Mouse (Mus musculus) CH12.LX (cell line): Measurements from ENCODE around the gene Calr. TPM values are rescaled to one million over a fixed set of nuclear protein-coding genes. Genes with fewer than 3 reads are reported as not detected.

Experiments
- DNase-seq: peaks from one replicate; pipeline ENCODE4 v3.0.0-alpha.2; 2013; ENCODE audit errors: extremely low read depth
- H3K27ac ChIP-seq: 2 replicates; pipeline ENCODE4 v1.5.1; 2012; ENCODE audit warnings: low read depth, mild to moderate bottlenecking, control low read depth, moderate library complexity; ENCODE audit not compliant: insufficient read depth
- H3K27me3 ChIP-seq: replicated peaks from 2 replicates; pipeline ENCODE3; 2012; ENCODE audit warnings: inconsistent platforms
- H3K36me3 ChIP-seq, 2 experiments: replicated peaks in 1 of 2; 2 replicates each; pipeline versions ENCODE3 to v1.6.1; 2012; ENCODE audit warnings: inconsistent platforms in 1 of 2, low read length in 1 of 2, mild to moderate bottlenecking in 1 of 2, mixed read lengths in 1 of 2, moderate library complexity in 1 of 2; ENCODE audit not compliant: control insufficient read depth in 1 of 2, insufficient read depth in 1 of 2
- H3K4me1 ChIP-seq, 2 experiments: 2 replicates each; pipeline ENCODE4 v1.6.1; 2012; ENCODE audit warnings: inconsistent platforms in 1 of 2, moderate library complexity in 1 of 2; ENCODE audit not compliant: insufficient read depth in 2 of 2, control insufficient read depth in 1 of 2
- H3K4me2 ChIP-seq: 2 replicates; pipeline ENCODE4 v1.6.1; 2012; ENCODE audit warnings: low read depth, mild to moderate bottlenecking, control low read depth; ENCODE audit not compliant: poor library complexity, insufficient read depth, severe bottlenecking
- H3K4me3 ChIP-seq, 3 experiments: fragments of 150-350 bp in 1 of 3; sonication (generic) in 1 of 3; replicated peaks in 1 of 3; 2 replicates each; pipeline versions ENCODE3 to v1.5.1; 2011 to 2012; ENCODE audit warnings: low read depth in 2 of 3, low read length in 2 of 3, mild to moderate bottlenecking in 2 of 3, moderate library complexity in 2 of 3, control low read depth in 1 of 3, improper control_type of control experiment in 1 of 3, inconsistent platforms in 1 of 3, mixed read lengths in 1 of 3; ENCODE audit not compliant: poor library complexity in 1 of 3
- H3K79me2 ChIP-seq: replicated peaks from 2 replicates; pipeline ENCODE4 v1.6.1; 2012; ENCODE audit warnings: mild to moderate bottlenecking, moderate library complexity; ENCODE audit not compliant: control insufficient read depth, poor library complexity, insufficient read depth, severe bottlenecking; ENCODE audit errors: extremely low read depth
- H3K9ac ChIP-seq: 2 replicates; pipeline ENCODE4 v1.6.1; 2012; ENCODE audit warnings: low read depth, mild to moderate bottlenecking, control low read depth, moderate library complexity; ENCODE audit not compliant: insufficient read depth
- H3K9me3 ChIP-seq: replicated peaks from 2 replicates; pipeline ENCODE3; 2012; ENCODE audit warnings: low read length, inconsistent platforms, mixed read lengths
- BHLHE40 ChIP-seq: IDR thresholded peaks from 2 replicates; pipeline ENCODE4 v1.6.1; 2011; ENCODE audit warnings: mild to moderate bottlenecking, low read depth, low read length, improper control_type of control experiment
- CHD2 ChIP-seq: IDR thresholded peaks from 2 replicates; pipeline ENCODE4 v1.6.1; 2011; ENCODE audit warnings: low read length, improper control_type of control experiment
- CTCF ChIP-seq, 2 experiments: IDR thresholded peaks in 1 of 2; conservative IDR thresholded peaks in 1 of 2; 2 replicates each; pipeline ENCODE4 v1.5.1; 2011 to 2012; ENCODE audit warnings: low read depth in 2 of 2, low read length in 2 of 2, improper control_type of control experiment in 1 of 2, inconsistent platforms in 1 of 2, mild to moderate bottlenecking in 1 of 2, moderate library complexity in 1 of 2
- ELF1 ChIP-seq: IDR thresholded peaks from 2 replicates; pipeline ENCODE4 v1.6.1; 2014; ENCODE audit warnings: low read depth, mild to moderate bottlenecking, inconsistent platforms, low read length, improper control_type of control experiment
- EP300 ChIP-seq: IDR thresholded peaks from 2 replicates; pipeline ENCODE4 v1.6.1; 2011; ENCODE audit warnings: low read length, improper control_type of control experiment
- ETS1 ChIP-seq: conservative IDR thresholded peaks from 2 replicates; pipeline ENCODE4 v1.6.1; 2012; ENCODE audit warnings: low read depth, mild to moderate bottlenecking, inconsistent platforms, low read length, improper control_type of control experiment, moderate library complexity
- HCFC1 ChIP-seq: IDR thresholded peaks from 2 replicates; pipeline ENCODE4 v1.6.1; 2012; ENCODE audit warnings: low read depth, mild to moderate bottlenecking, inconsistent platforms, low read length, improper control_type of control experiment
- IRF4 ChIP-seq: IDR thresholded peaks from 2 replicates; pipeline ENCODE4 v1.6.1; 2014; ENCODE audit warnings: low read depth, mild to moderate bottlenecking, inconsistent platforms, low read length, improper control_type of control experiment
- JUN ChIP-seq: IDR thresholded peaks from 2 replicates; pipeline ENCODE4 v1.6.1; 2011; ENCODE audit warnings: low read depth, mild to moderate bottlenecking, low read length, improper control_type of control experiment, moderate library complexity; ENCODE audit not compliant: insufficient read depth
- JUND ChIP-seq: conservative IDR thresholded peaks from 2 replicates; pipeline ENCODE4 v1.6.1; 2011; ENCODE audit warnings: low read depth, low read length, improper control_type of control experiment
- MAFK ChIP-seq: IDR thresholded peaks from 2 replicates; pipeline ENCODE4 v1.6.1; 2011; ENCODE audit warnings: low read length, improper control_type of control experiment; ENCODE audit not compliant: insufficient replicate concordance
- MAX ChIP-seq: IDR thresholded peaks from 2 replicates; pipeline ENCODE4 v1.6.1; 2011; ENCODE audit warnings: low read length, improper control_type of control experiment
- MAZ ChIP-seq: IDR thresholded peaks from 2 replicates; pipeline ENCODE4 v1.6.1; 2012; ENCODE audit warnings: low read depth, mild to moderate bottlenecking, inconsistent platforms, low read length, improper control_type of control experiment, moderate library complexity
- MEF2A ChIP-seq: IDR thresholded peaks from 2 replicates; pipeline ENCODE4 v1.6.1; 2014; ENCODE audit warnings: low read depth, mild to moderate bottlenecking, inconsistent platforms, low read length, improper control_type of control experiment, borderline replicate concordance
- MXI1 ChIP-seq: IDR thresholded peaks from 2 replicates; pipeline ENCODE4 v1.6.1; 2011; ENCODE audit warnings: mild to moderate bottlenecking, low read depth, low read length, improper control_type of control experiment
- MYC ChIP-seq: IDR thresholded peaks from 2 replicates; pipeline ENCODE4 v1.6.1; 2011; ENCODE audit warnings: low read depth, mild to moderate bottlenecking, improper control_type of control experiment, low read length
- NELFE ChIP-seq: IDR thresholded peaks from 2 replicates; pipeline ENCODE4 v1.6.1; 2011; ENCODE audit warnings: low read depth, low read length, improper control_type of control experiment
- NRF1 ChIP-seq: IDR thresholded peaks from 2 replicates; pipeline ENCODE4 v1.6.1; 2014; ENCODE audit warnings: low read depth, mild to moderate bottlenecking, inconsistent platforms, low read length, improper control_type of control experiment, moderate library complexity
- PAX5 ChIP-seq: IDR thresholded peaks from 2 replicates; pipeline ENCODE4 v1.6.1; 2012; ENCODE audit warnings: low read length, inconsistent platforms, mixed read lengths
- POLR2A ChIP-seq: IDR thresholded peaks from 2 replicates; pipeline ENCODE4 v1.6.1; 2011; ENCODE audit warnings: low read depth, mild to moderate bottlenecking, improper control_type of control experiment, low read length
- POLR2AphosphoS2 ChIP-seq: IDR thresholded peaks from 2 replicates; pipeline ENCODE4 v1.6.1; 2011; ENCODE audit warnings: low read depth, low read length, improper control_type of control experiment
- RAD21 ChIP-seq: IDR thresholded peaks from 2 replicates; pipeline ENCODE4 v1.6.1; 2011; ENCODE audit warnings: low read depth, mild to moderate bottlenecking, low read length, improper control_type of control experiment, moderate library complexity
- RCOR1 ChIP-seq: conservative IDR thresholded peaks from 2 replicates; pipeline ENCODE4 v1.6.1; 2012; ENCODE audit warnings: low read depth, mild to moderate bottlenecking, inconsistent platforms, low read length, improper control_type of control experiment
- SMC3 ChIP-seq: IDR thresholded peaks from 2 replicates; pipeline ENCODE4 v1.6.1; 2011; ENCODE audit warnings: low read depth, low read length, improper control_type of control experiment
- TBP ChIP-seq: conservative IDR thresholded peaks from 2 replicates; pipeline ENCODE4 v1.6.1; 2011; ENCODE audit warnings: low read depth, low read length, improper control_type of control experiment
- TCF12 ChIP-seq: IDR thresholded peaks from 2 replicates; pipeline ENCODE4 v1.6.1; 2014; ENCODE audit warnings: low read depth, mild to moderate bottlenecking, inconsistent platforms, low read length, improper control_type of control experiment
- UBTF ChIP-seq: IDR thresholded peaks from 2 replicates; pipeline ENCODE4 v1.6.1; 2012; ENCODE audit warnings: low read depth, mild to moderate bottlenecking, inconsistent platforms, low read length, improper control_type of control experiment, moderate library complexity
- USF2 ChIP-seq: conservative IDR thresholded peaks from 2 replicates; pipeline ENCODE4 v1.6.1; 2011; ENCODE audit warnings: low read depth, low read length, improper control_type of control experiment
- ZC3H11A ChIP-seq: IDR thresholded peaks from 2 replicates; pipeline ENCODE4 v1.6.1; 2012; ENCODE audit warnings: low read depth, mild to moderate bottlenecking, inconsistent platforms, low read length, improper control_type of control experiment
- ZMIZ1 ChIP-seq: IDR thresholded peaks from 2 replicates; pipeline ENCODE4 v1.6.1; 2012; ENCODE audit warnings: low read depth, mild to moderate bottlenecking, inconsistent platforms, low read length, improper control_type of control experiment
- ZNF384 ChIP-seq: IDR thresholded peaks from 2 replicates; pipeline ENCODE4 v1.6.1; 2012; ENCODE audit warnings: low read depth, low read length, improper control_type of control experiment, inconsistent platforms
- dilution Hi-C: fragments of 300-500 bp; cut with MboI; formaldehyde crosslinking; loops from 2 replicates; pipeline ENCODE4 v1.14.3; 2020; ENCODE audit warnings: low sequenced_read_pairs; ENCODE audit not compliant: extremely low pct_unique_long_range_greater_than_20kb, extremely low pct_ligation_motif_present
- in situ Hi-C: fragments of 300-500 bp; cut with MboI; formaldehyde crosslinking; loops from 3 replicates; pipeline ENCODE4 v1.14.3; 2019; ENCODE audit warnings: low sequenced_read_pairs, low pct_ligation_motif_present, low pct_unique_long_range_greater_than_20kb, mixed read lengths
- polyA plus RNA-seq: library from polyadenylated mRNA; unstranded; fragments of >175 nt; gene quantifications from 2 replicates; pipeline ENCODE4 v1.2.1, GENCODE M21; 2012; ENCODE audit warnings: low read depth; ENCODE audit not compliant: insufficient read length
- total RNA-seq, 2 experiments: library from RNA; depleted of rRNA; stranded (reverse); fragments of 300-350 nt in 1 of 2; fragments of >200 nt in 1 of 2; gene quantifications; 2 replicates each; pipeline ENCODE4 v1.2.3; 2012 to 2014

The Calr gene
- total and polyA plus RNA-seq, 3 experiments, result 395 to 1,181 (median 627) TPM

DNA sequence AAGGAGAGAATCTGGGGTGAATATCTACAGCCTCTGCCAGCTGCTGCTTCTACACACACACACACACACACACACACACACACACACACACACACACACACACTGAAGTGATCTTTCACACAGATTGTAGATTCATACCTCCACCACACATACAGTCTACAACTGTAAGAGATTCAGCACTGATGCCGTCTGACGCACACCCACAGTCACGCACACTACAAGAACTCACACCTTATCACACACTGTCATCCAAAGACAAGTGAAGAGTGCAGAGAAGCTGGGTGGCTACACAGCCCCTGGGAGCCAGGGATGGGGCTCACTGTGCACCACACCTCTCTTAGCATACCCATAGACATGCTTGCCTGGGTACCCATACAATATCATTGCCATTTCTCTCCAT lies 32.9 kb downstream of the Calr start:
- Histone ChIP-seq H3K9ac (no peak overlapping the region), H3K36me3 (no peaks in the 10 kb centered on the region), H3K79me2 (no peaks in the 10 kb centered on the region), H3K27me3 (peaks cover 24% of the 10 kb centered on the region), H3K9me3 (no peaks in the 10 kb centered on the region), H3K4me3 (no peak overlapping the region), H3K4me1 (peaks cover 2 to 12% of the 10 kb centered on the region in 2 experiments; a peak in 2 of 4 replicates), H3K4me2 (no peak overlapping the region), H3K27ac (no peak overlapping the region)
- in situ Hi-C loops (loop anchor here (5.0 to 10.0 kb wide), 2 partner anchors 99 to 237 kb away; no protein-coding TSS in a partner anchor), dilution Hi-C loops (no loop called here)
- no peak for DNase-seq
- TF ChIP-seq POLR2AphosphoS2, result no peak
- no peak for TF ChIP-seq IRF4
- TF ChIP-seq MXI1, result no peak
- no peak for TF ChIP-seq TCF12
- TF ChIP-seq CHD2, result no peak
- TF ChIP-seq ZNF384, result no peak
- no peak for TF ChIP-seq RCOR1
- TF ChIP-seq MAX, result no peak
- TF ChIP-seq UBTF, result no peak
- no peak for TF ChIP-seq MYC
- no peak for TF ChIP-seq MEF2A
- TF ChIP-seq ETS1, result no peak
- no peak for TF ChIP-seq RAD21
- no peak for TF ChIP-seq HCFC1
- TF ChIP-seq JUND, result no peak
- no peak for TF ChIP-seq ZC3H11A
- no peak for TF ChIP-seq BHLHE40
- no peak for TF ChIP-seq PAX5
- TF ChIP-seq EP300, result no peak
- TF ChIP-seq JUN, result no peak

DNA sequence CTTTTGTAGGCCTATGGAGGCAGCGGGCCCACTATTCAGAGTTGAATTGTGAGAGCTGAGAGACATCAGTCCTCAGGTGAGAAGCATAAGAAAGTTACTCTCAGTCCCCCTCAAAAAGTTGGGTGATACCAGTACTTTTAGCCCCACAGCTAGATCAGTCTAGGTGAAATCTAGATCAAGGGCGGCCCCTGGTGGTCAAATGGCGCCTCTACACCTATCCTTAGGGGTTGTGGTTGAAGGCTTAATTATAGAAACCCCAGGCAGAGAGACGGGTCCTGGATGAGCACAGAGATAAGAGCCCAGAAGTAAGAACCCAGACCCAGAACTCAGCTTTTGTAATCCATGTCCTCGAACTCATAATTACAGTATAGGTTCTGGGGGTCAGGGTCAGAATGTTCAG lies 33.7 kb downstream of the Calr start:
- H3K27ac ChIP-seq, result no peak overlapping the region
- in situ Hi-C loops (loop anchor here (5.0 to 10.0 kb wide), 2 partner anchors 98 to 236 kb away; no protein-coding TSS in a partner anchor), dilution Hi-C loops (no loop called here)
- TF ChIP-seq ETS1, result no peak
- no peak for TF ChIP-seq MXI1
- TF ChIP-seq ZMIZ1, result no peak
- no peak for TF ChIP-seq RCOR1
- TF ChIP-seq MYC, result no peak
- no peak for TF ChIP-seq POLR2A
- peak; percentile 93 for TF ChIP-seq SMC3
- peak; percentile 68 to 97 for TF ChIP-seq CTCF (conservative IDR thresholded peaks at IDR 0.05 in 1 of 2, IDR thresholded peaks at IDR 0.05 in 1 of 2; ENCODE audit: low read depth in 2 of 2, low read length in 2 of 2)
- TF ChIP-seq NELFE, result peak; percentile 56; the same call in 1 of the 2 replicates
- TF ChIP-seq BHLHE40, result no peak; the same call in 1 of the 2 replicates
- no peak for TF ChIP-seq ZNF384
- TF ChIP-seq MEF2A, result peak; percentile 51; the same call in 1 of the 2 replicates
- TF ChIP-seq ELF1, result no peak
- TF ChIP-seq TBP, result no peak
- 0 out of 2 replicates have a peak, but pooled peaks have one; percentile 40 for TF ChIP-seq MAZ
- no peak for TF ChIP-seq MAFK
- TF ChIP-seq NRF1, result 0 out of 2 replicates have a peak, but pooled peaks have one; percentile 22
- TF ChIP-seq HCFC1, result no peak
- TF ChIP-seq IRF4, result peak; percentile 27; the same call in 1 of the 2 replicates
- TF ChIP-seq CHD2, result no peak
- peak; percentile 33; the same call in 1 of the 2 replicates for TF ChIP-seq JUND
- TF ChIP-seq USF2, result no peak

More for the DNA sequence above, 33.7 kb downstream of the Calr start:
- H3K4me3 ChIP-seq, result no peak overlapping the region
- peak; percentile 80 for DNase-seq
- H3K4me2 ChIP-seq, result no peak overlapping the region
- H3K79me2 ChIP-seq, result no peaks in the 10 kb centered on the region
- no peak overlapping the region for H3K9ac ChIP-seq
- H3K9me3 ChIP-seq, result no peaks in the 10 kb centered on the region
- H3K36me3 ChIP-seq, result no peaks in the 10 kb centered on the region
- peaks cover 31% of the 10 kb centered on the region for H3K27me3 ChIP-seq
- H3K4me1 ChIP-seq, result peaks cover 2 to 12% of the 10 kb centered on the region in 2 experiments; a peak in 2 of 4 replicates
